Mouse (Mus musculus): ENCODE data around the gene Rnf166. TPM values are rescaled to one million over a fixed set of nuclear protein-coding genes. Genes with fewer than 3 reads are reported as not detected.

Rnf166 gene
- polyA plus RNA-seq, 1 experiment = 69.4 TPM

DNA sequence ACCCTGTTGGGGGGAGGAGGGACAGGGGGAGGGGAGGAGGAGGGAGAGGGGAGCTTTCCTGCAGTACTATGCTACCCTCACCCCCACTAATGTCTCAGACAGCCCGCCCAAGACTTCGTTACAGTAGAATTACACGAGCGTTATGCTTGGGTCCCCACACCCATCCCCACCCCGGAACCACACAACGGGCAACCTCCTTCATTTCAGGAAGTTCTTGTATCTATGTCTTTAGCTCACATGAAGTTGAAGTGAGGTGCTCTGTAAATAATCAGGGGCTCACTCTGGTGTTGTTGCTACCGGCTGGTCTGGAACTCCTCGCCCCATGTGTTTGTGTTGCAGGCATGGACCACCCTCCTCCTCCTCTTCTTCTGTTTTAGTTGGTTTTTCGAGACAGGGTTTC is 47.7 kb downstream of the Rnf166 start:
- 92% methylated on average over 9 of the region's 9 CpGs for WGBS
- no peak overlapping the region for H3K4me3 ChIP-seq (replicated peaks; ENCODE audit: insufficient read depth, low read depth, low read length)
- TF ChIP-seq CTCF (IDR thresholded peaks at IDR 0.05; ENCODE audit: borderline replicate concordance, insufficient read depth, low read depth, low read length) (no peak), POLR2A (IDR thresholded peaks at IDR 0.05; ENCODE audit: borderline replicate concordance, insufficient read depth, low read length) (no peak)
- no peak for DNase-seq
- 0 out of 2 replicates have a peak, but pooled peaks cover 3% of the 10 kb centered on the region for H3K4me1 ChIP-seq (ENCODE audit: control insufficient read depth, insufficient read depth, low read length)
- no peak overlapping the region for H3K27ac ChIP-seq (ENCODE audit: insufficient read depth, low read length)
- H3K27me3 ChIP-seq (ENCODE audit: control insufficient read depth, insufficient read depth, low read length) = no peaks in the 10 kb centered on the region

DNA sequence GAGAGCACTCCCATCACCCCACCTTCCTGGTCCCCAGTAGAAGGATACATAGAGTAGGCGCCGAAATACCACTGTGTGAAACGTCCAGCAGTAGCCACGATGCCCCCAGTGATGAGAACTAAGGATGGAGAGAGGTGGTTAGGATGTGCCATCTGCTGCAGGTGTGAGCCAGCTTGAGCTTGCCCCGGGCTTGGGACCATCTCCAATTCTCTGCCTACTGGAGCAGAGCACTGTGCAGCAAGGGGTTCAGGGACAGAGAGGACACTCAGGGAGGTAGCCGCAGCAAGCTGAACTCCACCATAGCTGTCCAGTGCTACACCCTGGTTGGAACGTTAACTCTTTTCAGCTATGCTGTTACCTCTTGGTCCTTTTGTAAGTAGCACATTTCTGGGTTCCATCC is 48.3 kb downstream of the Rnf166 start:
- DNase-seq = no peak
- 0 out of 2 replicates have a peak, but pooled peaks cover 3% of the 10 kb centered on the region for H3K4me1 ChIP-seq (ENCODE audit: control insufficient read depth, insufficient read depth, low read length)
- H3K4me3 ChIP-seq (replicated peaks; ENCODE audit: insufficient read depth, low read depth, low read length) = no peak overlapping the region
- no peak overlapping the region for H3K27ac ChIP-seq (ENCODE audit: insufficient read depth, low read length)
- no peaks in the 10 kb centered on the region for H3K27me3 ChIP-seq (ENCODE audit: control insufficient read depth, insufficient read depth, low read length)
- WGBS = 55% methylated on average over 7 of the region's 7 CpGs
- TF ChIP-seq POLR2A (IDR thresholded peaks at IDR 0.05; ENCODE audit: borderline replicate concordance, insufficient read depth, low read length) = no peak
- TF ChIP-seq CTCF (IDR thresholded peaks at IDR 0.05; ENCODE audit: borderline replicate concordance, insufficient read depth, low read depth, low read length) = no peak

DNA sequence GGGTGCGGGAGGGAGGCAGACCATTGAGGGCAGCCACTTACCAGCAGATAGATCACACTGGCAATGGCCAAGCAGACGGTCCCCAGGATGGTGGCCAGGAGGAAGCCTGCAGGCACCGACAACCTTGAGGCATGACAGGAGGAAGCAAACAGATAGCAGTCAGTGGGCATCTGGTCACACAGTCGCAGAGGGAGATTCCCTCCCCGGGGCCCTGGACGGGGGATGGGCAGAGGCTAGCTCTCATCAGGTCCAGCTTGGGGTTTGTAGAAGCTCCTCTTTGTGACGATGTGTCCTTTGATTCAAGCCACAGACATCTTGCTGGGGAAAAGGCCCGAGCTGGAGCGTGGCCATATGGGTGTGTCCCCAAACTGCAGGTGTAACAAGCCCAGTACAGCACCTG is 49.7 kb downstream of the Rnf166 start:
- Histone ChIP-seq H3K27me3 (ENCODE audit: control insufficient read depth, insufficient read depth, low read length) (no peaks in the 10 kb centered on the region), H3K4me1 (ENCODE audit: control insufficient read depth, insufficient read depth, low read length) (0 out of 2 replicates have a peak, but pooled peaks cover 3% of the 10 kb centered on the region), H3K27ac (ENCODE audit: insufficient read depth, low read length) (no peak overlapping the region), H3K4me3 (replicated peaks; ENCODE audit: insufficient read depth, low read depth, low read length) (no peak overlapping the region)
- WGBS = 49% methylated on average over 9 of the region's 9 CpGs
- TF ChIP-seq POLR2A (IDR thresholded peaks at IDR 0.05; ENCODE audit: borderline replicate concordance, insufficient read depth, low read length) (no peak), CTCF (IDR thresholded peaks at IDR 0.05; ENCODE audit: borderline replicate concordance, insufficient read depth, low read depth, low read length) (no peak)
- no peak for DNase-seq

DNA sequence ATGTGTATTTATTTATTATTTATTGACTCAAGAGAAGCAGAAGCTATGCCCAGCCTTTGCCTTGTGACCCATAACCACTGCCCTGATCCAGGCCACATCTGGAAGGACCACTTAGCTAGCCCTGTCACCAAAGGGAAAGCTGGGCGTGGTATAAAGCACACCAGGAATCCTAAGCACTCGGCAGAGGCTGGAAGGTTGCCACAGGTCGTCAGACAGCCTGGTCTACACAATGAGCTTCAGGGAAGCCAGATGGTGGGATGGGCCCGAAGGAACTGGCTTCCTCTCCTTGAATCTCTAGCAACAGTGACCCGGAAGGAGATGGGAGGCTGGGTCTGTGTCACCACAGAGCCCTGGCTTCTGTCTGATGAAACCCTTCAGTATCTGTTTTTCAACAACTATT is 52.2 kb downstream of the Rnf166 start:
- Histone ChIP-seq H3K4me3 (replicated peaks; ENCODE audit: insufficient read depth, low read depth, low read length) (no peak overlapping the region), H3K27ac (ENCODE audit: insufficient read depth, low read length) (no peak overlapping the region), H3K27me3 (ENCODE audit: control insufficient read depth, insufficient read depth, low read length) (no peaks in the 10 kb centered on the region), H3K4me1 (ENCODE audit: control insufficient read depth, insufficient read depth, low read length) (peaks cover 9% of the 10 kb centered on the region)
- TF ChIP-seq POLR2A (IDR thresholded peaks at IDR 0.05; ENCODE audit: borderline replicate concordance, insufficient read depth, low read length) (no peak), CTCF (IDR thresholded peaks at IDR 0.05; ENCODE audit: borderline replicate concordance, insufficient read depth, low read depth, low read length) (no peak)
- DNase-seq = no peak
- 14% methylated on average over 5 of the region's 5 CpGs for WGBS

DNA sequence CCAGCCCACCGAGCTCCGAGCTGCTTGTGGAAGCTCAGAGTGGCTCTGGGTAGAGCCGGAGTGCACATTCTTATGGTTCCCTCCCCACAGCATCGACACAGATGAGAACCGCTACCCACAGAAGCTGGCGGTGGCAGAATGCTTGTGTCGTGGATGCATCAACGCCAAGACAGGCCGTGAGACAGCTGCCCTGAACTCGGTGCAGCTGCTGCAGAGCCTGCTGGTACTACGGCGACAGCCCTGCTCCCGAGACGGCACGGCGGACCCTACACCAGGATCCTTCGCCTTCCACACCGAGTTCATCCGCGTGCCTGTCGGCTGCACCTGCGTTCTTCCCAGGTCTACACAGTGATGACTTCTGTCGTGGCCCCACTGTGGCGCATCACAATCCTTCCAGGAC is 52.6 kb downstream of the Rnf166 start:
- DNase-seq = no peak
- H3K4me3 ChIP-seq (replicated peaks; ENCODE audit: insufficient read depth, low read depth, low read length) = no peak overlapping the region
- 70% methylated on average over 24 of the region's 24 CpGs for WGBS
- H3K27ac ChIP-seq (ENCODE audit: insufficient read depth, low read length) = no peak overlapping the region
- peaks cover 9% of the 10 kb centered on the region for H3K4me1 ChIP-seq (ENCODE audit: control insufficient read depth, insufficient read depth, low read length)
- TF ChIP-seq CTCF (IDR thresholded peaks at IDR 0.05; ENCODE audit: borderline replicate concordance, insufficient read depth, low read depth, low read length) (no peak), POLR2A (IDR thresholded peaks at IDR 0.05; ENCODE audit: borderline replicate concordance, insufficient read depth, low read length) (no peak)
- H3K27me3 ChIP-seq (ENCODE audit: control insufficient read depth, insufficient read depth, low read length) = no peaks in the 10 kb centered on the region

DNA sequence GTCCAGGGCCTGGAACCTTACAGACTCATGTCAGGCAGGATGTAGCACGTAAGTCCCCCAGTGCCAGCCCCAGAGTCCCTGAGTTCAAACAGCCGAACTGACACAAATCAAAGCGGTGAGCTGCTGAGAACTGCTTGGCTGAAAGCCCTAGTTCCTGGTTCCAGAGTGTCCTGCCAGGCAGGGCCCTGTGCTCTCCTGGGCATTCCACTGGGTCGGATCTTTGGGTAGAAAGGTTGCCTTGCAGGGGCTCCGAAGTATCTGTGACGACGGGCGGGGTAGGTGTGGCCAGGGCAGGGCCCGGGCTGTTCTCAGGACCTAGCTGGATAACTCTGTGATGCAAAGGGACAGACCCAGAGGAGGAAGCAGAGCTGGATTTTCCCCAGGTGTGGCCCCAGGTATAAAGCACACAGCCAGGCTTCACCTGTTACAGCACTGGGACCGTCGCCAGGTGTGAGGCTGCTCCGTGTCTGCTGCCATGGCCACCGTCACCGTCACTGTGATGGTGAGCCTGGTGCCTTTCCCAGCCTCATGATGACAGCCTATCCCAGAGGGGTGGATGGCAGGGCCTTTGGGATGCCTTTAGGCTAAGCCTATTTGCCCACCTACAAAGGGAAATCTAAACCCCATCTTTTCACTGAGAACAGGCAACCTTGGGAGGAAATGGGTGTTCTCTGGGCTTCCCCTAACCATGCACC is 54.3 kb downstream of the Rnf166 start, which contains the start of gene Il17c:
Gene Il17c (plus strand): TSS at position 645 of the 695 bp plus-strand sequence.
- no peak within 1 kb of the TSS for H3K4me3 ChIP-seq (replicated peaks; ENCODE audit: insufficient read depth, low read depth, low read length)
- peaks cover 12% of the 10 kb centered on the region for H3K4me1 ChIP-seq (ENCODE audit: control insufficient read depth, insufficient read depth, low read length)
- no peaks in the 10 kb centered on the region for H3K27me3 ChIP-seq (ENCODE audit: control insufficient read depth, insufficient read depth, low read length)
- TF ChIP-seq POLR2A (IDR thresholded peaks at IDR 0.05; ENCODE audit: borderline replicate concordance, insufficient read depth, low read length) (no peak), CTCF (IDR thresholded peaks at IDR 0.05; ENCODE audit: borderline replicate concordance, insufficient read depth, low read depth, low read length) (no peak)
- 59% methylated on average over 14 of the region's 14 CpGs for WGBS
- H3K27ac ChIP-seq (ENCODE audit: insufficient read depth, low read length) = no peak within 1 kb of the TSS
- no peak for DNase-seq

DNA sequence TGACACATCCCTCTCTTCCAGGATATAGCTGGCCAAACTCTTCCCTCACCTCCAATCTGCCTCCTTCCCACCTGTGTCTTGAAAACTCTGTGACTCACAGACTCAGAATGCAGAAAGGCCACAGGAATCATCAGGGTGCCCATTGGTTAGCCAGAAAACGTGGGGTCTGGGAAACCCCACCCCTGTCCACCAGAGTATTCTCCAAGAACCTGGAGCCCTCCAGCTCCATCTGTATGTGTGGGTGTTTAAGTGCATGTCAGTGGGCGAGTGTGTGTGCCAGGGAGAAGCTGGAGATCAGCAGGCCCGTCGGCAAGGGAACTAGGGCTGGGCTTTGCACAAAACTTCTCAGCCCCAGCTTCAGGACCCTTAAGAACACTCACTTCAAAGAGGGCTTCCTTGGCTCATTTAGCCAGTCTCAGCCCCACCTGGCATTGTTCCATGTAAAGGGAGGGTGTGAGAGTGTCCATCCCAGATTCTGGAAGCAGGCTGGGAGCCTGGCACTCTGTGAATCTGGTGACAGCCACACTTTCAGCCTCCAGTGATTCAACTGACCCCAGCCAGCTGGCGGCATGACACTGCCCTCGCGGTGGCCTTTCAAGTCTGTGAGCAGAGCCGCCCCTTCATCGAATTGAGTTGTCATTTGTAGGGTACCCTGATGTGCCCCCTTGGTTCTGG is 55.8 kb downstream of the Rnf166 start:
- Histone ChIP-seq H3K4me3 (replicated peaks; ENCODE audit: insufficient read depth, low read depth, low read length) (no peak overlapping the region), H3K27me3 (ENCODE audit: control insufficient read depth, insufficient read depth, low read length) (no peaks in the 10 kb centered on the region), H3K4me1 (ENCODE audit: control insufficient read depth, insufficient read depth, low read length) (peaks cover 12% of the 10 kb centered on the region), H3K27ac (ENCODE audit: insufficient read depth, low read length) (no peak overlapping the region)
- TF ChIP-seq CTCF (IDR thresholded peaks at IDR 0.05; ENCODE audit: borderline replicate concordance, insufficient read depth, low read depth, low read length) = no peak
- TF ChIP-seq POLR2A (IDR thresholded peaks at IDR 0.05; ENCODE audit: borderline replicate concordance, insufficient read depth, low read length) = no peak
- 16% methylated on average over 9 of the region's 9 CpGs for whole genome bisulfite sequencing
- no peak for DNase-seq

Other genes with a start within 250 kb of the Rnf166 start
- gene Zfpm1, start 193.9 kb downstream of the Rnf166 start, polyA plus RNA-seq (2012; rRNA removed) = 19.6 and 20.1 TPM in 2 replicates
- gene Trhr2, start 115.3 kb downstream of the Rnf166 start, polyA plus RNA-seq (2012; rRNA removed) = 0.63 and 1.8 TPM in 2 replicates
- gene Zc3h18, start 99.5 kb downstream of the Rnf166 start, polyA plus RNA-seq (2012; rRNA removed) = 39.2 and 40.1 TPM in 2 replicates
- gene Il17c, start 54.0 kb downstream of the Rnf166 start, polyA plus RNA-seq (2012; rRNA removed) = 0.27 and 0.49 TPM in 2 replicates
- gene Cyba, start 43.1 kb downstream of the Rnf166 start, polyA plus RNA-seq (2012; rRNA removed) = 12.0 and 15.5 TPM in 2 replicates
- 43.6 and 45.2 TPM in 2 replicates for gene Mvd, start 32.6 kb downstream of the Rnf166 start, polyA plus RNA-seq (2012; rRNA removed)
- 0.13 TPM in 1 of 2 replicates, not detected in the other for gene Snai3, start 15.3 kb downstream of the Rnf166 start, polyA plus RNA-seq (2012; rRNA removed)
- 45.0 and 49.7 TPM in 2 replicates for gene Ctu2, start 79 bp upstream of the Rnf166 start, polyA plus RNA-seq (2012; rRNA removed)
- gene Piezo1, start 75.3 kb upstream of the Rnf166 start, polyA plus RNA-seq (2012; rRNA removed) = 4.2 and 4.5 TPM in 2 replicates
- gene Cdt1, start 92.0 kb upstream of the Rnf166 start, polyA plus RNA-seq (2012; rRNA removed) = 7.6 and 8.8 TPM in 2 replicates
- 52.9 and 57.4 TPM in 2 replicates for gene Aprt, start 100.8 kb upstream of the Rnf166 start, polyA plus RNA-seq (2012; rRNA removed)
- gene Galns, start 135.4 kb upstream of the Rnf166 start, polyA plus RNA-seq (2012; rRNA removed) = 8.5 and 8.7 TPM in 2 replicates
- gene Trappc2l, start 135.6 kb upstream of the Rnf166 start, polyA plus RNA-seq (2012; rRNA removed) = 199 and 206 TPM in 2 replicates
- gene Pabpn1l, start 146.7 kb upstream of the Rnf166 start, polyA plus RNA-seq (2012; rRNA removed) = not detected in 2 replicates
- 17.7 and 21.6 TPM in 2 replicates for gene Cbfa2t3, start 223.0 kb upstream of the Rnf166 start, polyA plus RNA-seq (2012; rRNA removed)

Measured in cerebellum, adult 2 months (tissue).